Mouse (Mus musculus) liver, embryonic 12.5 days (tissue): ENCODE measurements around the gene Cdk14. TPM values are rescaled to one million over a fixed set of nuclear protein-coding genes. Genes with fewer than 3 reads are reported as not detected.

Source experiments
- ATAC-seq: fragments of 200-750 bp; cut with Nextera tagmentation; 2 replicates; pipeline ENCODE4 v1.8.0; 2017; ENCODE audit warnings: moderate number of reproducible peaks, mild to moderate bottlenecking, moderate library complexity
- H3K27ac ChIP-seq: fragments of 300-500 bp; sonication (generic); 2 replicates; pipeline ENCODE4 v1.5.1; 2016; ENCODE audit warnings: mild to moderate bottlenecking
- H3K27me3 ChIP-seq: fragments of 300-500 bp; sonication (generic); replicated peaks from 2 replicates; pipeline ENCODE4 v1.6.1; 2016; ENCODE audit warnings: mild to moderate bottlenecking, moderate library complexity
- H3K36me3 ChIP-seq: fragments of 300-500 bp; sonication (generic); 2 replicates; pipeline ENCODE4 v1.6.1; 2016; ENCODE audit warnings: mild to moderate bottlenecking, moderate library complexity
- H3K4me1 ChIP-seq: fragments of 300-500 bp; sonication (generic); 2 replicates; pipeline ENCODE4 v1.6.1; 2016
- H3K4me2 ChIP-seq: fragments of 300-500 bp; sonication (generic); 2 replicates; pipeline ENCODE4 v1.6.1; 2016; ENCODE audit warnings: mild to moderate bottlenecking, moderate library complexity
- H3K4me3 ChIP-seq: fragments of 300-500 bp; sonication (generic); 2 replicates; pipeline ENCODE4 v1.5.1; 2016; ENCODE audit warnings: mild to moderate bottlenecking, moderate library complexity
- H3K9ac ChIP-seq: fragments of 300-500 bp; sonication (generic); 2 replicates; pipeline ENCODE4 v1.6.1; 2016; ENCODE audit warnings: mild to moderate bottlenecking, moderate library complexity
- H3K9me3 ChIP-seq: fragments of 300-500 bp; sonication (generic); replicated peaks from 2 replicates; pipeline ENCODE4 v1.6.1; 2016; ENCODE audit warnings: mild to moderate bottlenecking, moderate library complexity
- WGBS: fragments of 180-500 bp; shearing (Covaris S2); methylation state at CpG from one replicate; pipeline ENCODE4 v1.1.7; 2016; ENCODE audit not compliant: insufficient replicate concordance; 5-methylcytosine and 5-hydroxymethylcytosine counted together
- polyA plus RNA-seq: library from polyadenylated mRNA; unstranded; fragments of >200 nt; fragmentation: Nextera tagmentation; extraction: Ambion mirVana; gene quantifications from 2 replicates; pipeline ENCODE4 v1.2.1, GENCODE M21; 2016

The Cdk14 gene
- polyA plus RNA-seq, 1 experiment from 2014 or later = 3.4 TPM

- Histone ChIP-seq H3K9me3 (no peaks in the 10 kb centered on the region), H3K9ac (peak overlapping the region; percentile 47; the same call in 1 of the 2 replicates), H3K4me2 (peak overlapping the region; percentile 58), H3K27ac (peak overlapping the region; percentile 89), H3K36me3 (no peaks in the 10 kb centered on the region), H3K4me3 (no peak overlapping the region), H3K4me1 (peaks cover 50% of the 10 kb centered on the region), H3K27me3 (no peaks in the 10 kb centered on the region)
- ATAC-seq = peak; percentile 90
- WGBS = 19% methylated on average over 3 of the region's 3 CpGs
These were observed 233.9 kb downstream of the Cdk14 start for GRCm38 (mm10) chr5:5185987-5186742.

GRCm38 (mm10) chr5:5185521-5185920 lies 234.6 kb downstream of the Cdk14 start:
- H3K36me3 ChIP-seq = no peaks in the 10 kb centered on the region
- peaks cover 47% of the 10 kb centered on the region for H3K4me1 ChIP-seq
- no peak for ATAC-seq
- H3K4me2 ChIP-seq = peak overlapping the region; percentile 58; the same call in 1 of the 2 replicates
- H3K27me3 ChIP-seq = no peaks in the 10 kb centered on the region
- peak overlapping the region; percentile 73; the same call in 1 of the 2 replicates for H3K27ac ChIP-seq
- no peak overlapping the region for H3K9ac ChIP-seq
- no peaks in the 10 kb centered on the region for H3K9me3 ChIP-seq
- no peak overlapping the region for H3K4me3 ChIP-seq

GRCm38 (mm10) chr5:5180711-5181110 lies 239.4 kb downstream of the Cdk14 start:
- no peak overlapping the region for H3K4me3 ChIP-seq
- no peaks in the 10 kb centered on the region for H3K36me3 ChIP-seq
- no peak overlapping the region for H3K4me2 ChIP-seq
- peaks cover 6% of the 10 kb centered on the region; the same call in 1 of the 2 replicates for H3K4me1 ChIP-seq
- 57% methylated on average over 2 of the region's 2 CpGs for WGBS
- H3K9me3 ChIP-seq = no peaks in the 10 kb centered on the region
- H3K27ac ChIP-seq = no peak overlapping the region
- H3K27me3 ChIP-seq = no peaks in the 10 kb centered on the region
- ATAC-seq = peak; percentile 66; the same call in 1 of the 2 replicates
- no peak overlapping the region for H3K9ac ChIP-seq

- Histone ChIP-seq H3K4me1 (peaks cover 5% of the 10 kb centered on the region; the same call in 1 of the 2 replicates), H3K27ac (no peak overlapping the region), H3K27me3 (no peaks in the 10 kb centered on the region), H3K9ac (no peak overlapping the region), H3K4me2 (no peak overlapping the region), H3K9me3 (no peaks in the 10 kb centered on the region), H3K4me3 (no peak overlapping the region), H3K36me3 (no peaks in the 10 kb centered on the region)
- no peak for ATAC-seq
These were observed 239.8 kb downstream of the Cdk14 start for GRCm38 (mm10) chr5:5180311-5180710.

GRCm38 (mm10) chr5:5176052-5176451 lies 244.1 kb downstream of the Cdk14 start:
- Histone ChIP-seq H3K4me1 (0 out of 2 replicates have a peak, but pooled peaks cover 3% of the 10 kb centered on the region), H3K4me3 (no peak overlapping the region), H3K27me3 (no peaks in the 10 kb centered on the region), H3K9ac (no peak overlapping the region), H3K36me3 (no peaks in the 10 kb centered on the region), H3K4me2 (no peak overlapping the region), H3K9me3 (no peaks in the 10 kb centered on the region), H3K27ac (no peak overlapping the region)
- 80% methylated on average over 10 of the region's 10 CpGs for WGBS
- ATAC-seq = no peak

- H3K27ac ChIP-seq = no peak overlapping the region
These were observed 244.5 kb downstream of the Cdk14 start for GRCm38 (mm10) chr5:5175611-5176010.

GRCm38 (mm10) chr5:5175090-5175489 lies 245.0 kb downstream of the Cdk14 start:
- no peak overlapping the region for H3K4me3 ChIP-seq
- no peak overlapping the region for H3K9ac ChIP-seq
- 71% methylated on average over 1 of the region's 1 CpGs for WGBS
- H3K4me2 ChIP-seq = no peak overlapping the region
- ATAC-seq = no peak
- H3K36me3 ChIP-seq = no peaks in the 10 kb centered on the region
- no peak overlapping the region for H3K27ac ChIP-seq
- no peaks in the 10 kb centered on the region for H3K9me3 ChIP-seq
- no peaks in the 10 kb centered on the region for H3K27me3 ChIP-seq
- H3K4me1 ChIP-seq = no peaks in the 10 kb centered on the region

More at GRCm38 (mm10) chr5:5175611-5176010, 244.5 kb downstream of the Cdk14 start:
- Histone ChIP-seq H3K4me3 (no peak overlapping the region), H3K9me3 (no peaks in the 10 kb centered on the region), H3K4me1 (no peaks in the 10 kb centered on the region), H3K36me3 (no peaks in the 10 kb centered on the region), H3K9ac (no peak overlapping the region), H3K4me2 (no peak overlapping the region), H3K27me3 (no peaks in the 10 kb centered on the region)
- no peak for ATAC-seq
- 71% methylated on average over 1 of the region's 1 CpGs for WGBS

- no peak overlapping the region for H3K4me2 ChIP-seq
- no peaks in the 10 kb centered on the region for H3K9me3 ChIP-seq
- no peak overlapping the region for H3K27ac ChIP-seq
- no peak overlapping the region for H3K9ac ChIP-seq
- no peaks in the 10 kb centered on the region for H3K4me1 ChIP-seq
- no peak overlapping the region for H3K4me3 ChIP-seq
- H3K27me3 ChIP-seq = no peaks in the 10 kb centered on the region
- H3K36me3 ChIP-seq = no peaks in the 10 kb centered on the region
- 40% methylated on average over 2 of the region's 2 CpGs for WGBS
- ATAC-seq = no peak
These were observed 254.0 kb downstream of the Cdk14 start for GRCm38 (mm10) chr5:5166086-5166485.

GRCm38 (mm10) chr5:5164326-5164725 lies 255.8 kb downstream of the Cdk14 start:
- H3K9ac ChIP-seq = no peak overlapping the region
- no peak overlapping the region for H3K27ac ChIP-seq
- no peak for ATAC-seq
- H3K4me3 ChIP-seq = no peak overlapping the region
- H3K4me2 ChIP-seq = no peak overlapping the region
- no peaks in the 10 kb centered on the region for H3K4me1 ChIP-seq
- H3K27me3 ChIP-seq = no peaks in the 10 kb centered on the region
- WGBS = 79% methylated on average over 5 of the region's 5 CpGs
- no peaks in the 10 kb centered on the region for H3K9me3 ChIP-seq
- no peaks in the 10 kb centered on the region for H3K36me3 ChIP-seq

- H3K27ac ChIP-seq = no peak overlapping the region
- no peak overlapping the region for H3K4me2 ChIP-seq
- no peak overlapping the region for H3K9ac ChIP-seq
- no peaks in the 10 kb centered on the region for H3K36me3 ChIP-seq
- H3K9me3 ChIP-seq = no peaks in the 10 kb centered on the region
- no peaks in the 10 kb centered on the region for H3K27me3 ChIP-seq
- ATAC-seq = no peak
- 65% methylated on average over 2 of the region's 2 CpGs for WGBS
- no peaks in the 10 kb centered on the region for H3K4me1 ChIP-seq
- no peak overlapping the region for H3K4me3 ChIP-seq
These were observed 256.3 kb downstream of the Cdk14 start for GRCm38 (mm10) chr5:5163823-5164222.

GRCm38 (mm10) chr5:5159521-5159920 lies 260.6 kb downstream of the Cdk14 start:
- Histone ChIP-seq H3K9me3 (no peaks in the 10 kb centered on the region), H3K4me2 (no peak overlapping the region), H3K9ac (no peak overlapping the region), H3K36me3 (no peaks in the 10 kb centered on the region), H3K27me3 (no peaks in the 10 kb centered on the region), H3K4me3 (no peak overlapping the region), H3K27ac (no peak overlapping the region), H3K4me1 (no peaks in the 10 kb centered on the region)
- no peak for ATAC-seq
- WGBS = 58% methylated on average over 1 of the region's 1 CpGs

GRCm38 (mm10) chr5:5139855-5140254 lies 280.3 kb downstream of the Cdk14 start:
- Histone ChIP-seq H3K4me1 (no peaks in the 10 kb centered on the region), H3K4me3 (no peak overlapping the region), H3K9me3 (no peaks in the 10 kb centered on the region), H3K27ac (no peak overlapping the region), H3K4me2 (no peak overlapping the region), H3K27me3 (no peaks in the 10 kb centered on the region), H3K36me3 (no peaks in the 10 kb centered on the region), H3K9ac (no peak overlapping the region)
- no peak for ATAC-seq
- WGBS = 63% methylated on average over 5 of the region's 5 CpGs
